Mouse (Mus musculus): ENCODE results near the gene Tnfrsf25.

DNA sequence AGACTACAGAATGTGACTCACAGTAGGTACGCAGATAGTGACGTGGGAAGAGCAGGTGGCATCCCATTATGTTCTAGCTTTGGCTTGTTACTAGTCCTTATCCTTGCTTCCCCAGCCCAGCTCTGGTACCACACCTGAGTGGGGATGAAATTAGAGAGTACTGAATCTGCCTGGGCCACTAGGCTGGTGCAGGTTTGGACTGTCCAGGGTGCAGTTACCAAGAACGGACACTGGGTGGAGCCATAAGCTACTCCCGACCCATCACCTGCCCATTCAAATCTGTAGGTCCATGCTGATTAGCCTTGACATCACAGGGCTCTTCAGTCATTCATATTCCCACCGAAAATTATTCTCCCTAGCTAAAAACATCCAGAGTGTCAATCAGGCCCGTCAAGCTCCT lies 24.7 kb downstream of the Tnfrsf25 start:
- peak; percentile 80 for TF ChIP-seq CTCF (IDR thresholded peaks at IDR 0.05)
- no peak for TF ChIP-seq EP300 (IDR thresholded peaks at IDR 0.05)
